Mouse (Mus musculus) liver, embryonic 14.5 days (tissue): ENCODE measurements around the gene Slc5a4b.

ENCODE experiments used
- CTCF ChIP-seq: IDR thresholded peaks from 2 replicates; pipeline ENCODE4 v1.5.1; 2016; ENCODE audit warnings: antibody characterized with exemption, low read depth, control low read depth
- EP300 ChIP-seq: IDR thresholded peaks from 2 replicates; pipeline ENCODE4 v1.6.1; 2016; ENCODE audit warnings: antibody characterized with exemption, low read depth

DNA sequence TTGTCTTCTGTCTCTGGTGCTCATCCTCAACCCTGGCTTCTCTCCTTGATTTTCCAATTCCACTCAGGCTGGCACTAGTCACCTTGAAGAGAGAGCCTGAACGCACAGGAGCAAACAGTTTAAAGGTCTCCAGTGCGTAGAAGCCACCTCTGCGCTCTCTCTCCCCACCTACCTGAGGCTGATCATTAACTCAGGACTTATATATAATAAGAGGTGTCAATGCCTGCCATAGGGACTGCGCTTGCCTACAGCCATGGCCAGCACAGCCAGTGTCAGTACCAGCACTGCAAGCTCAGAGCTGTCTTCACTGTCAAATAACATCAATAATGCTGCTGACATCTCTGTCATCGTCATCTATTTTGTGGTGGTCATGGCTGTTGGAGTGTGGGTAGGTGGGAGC is 36.5 kb upstream of the Slc5a4b start, which contains the start of gene Slc5a4a:
- TF ChIP-seq CTCF (no peak), EP300 (no peak)
